Mouse (Mus musculus): ENCODE measurements around the gene Pml. TPM values are rescaled to one million over a fixed set of nuclear protein-coding genes. Genes with fewer than 3 reads are reported as not detected.

Gene Pml
- 21.4 and 26.8 TPM in 2 replicates for total RNA-seq (2021)
- long read RNA-seq, experiment 1, full-length matches to known transcripts, result 6 of 15 reads
- long read RNA-seq, experiment 1, partial matches to known transcripts, result 3 of 15 reads
- long read RNA-seq, experiment 1, other reads (novel, unspliced or antisense), result 6 of 15 reads
- long read RNA-seq, experiment 2, full-length matches to known transcripts, result 3 of 5 reads
- long read RNA-seq, experiment 2, partial matches to known transcripts, result 0 of 5 reads
- long read RNA-seq, experiment 2, other reads (novel, unspliced or antisense), result 2 of 5 reads

DNA sequence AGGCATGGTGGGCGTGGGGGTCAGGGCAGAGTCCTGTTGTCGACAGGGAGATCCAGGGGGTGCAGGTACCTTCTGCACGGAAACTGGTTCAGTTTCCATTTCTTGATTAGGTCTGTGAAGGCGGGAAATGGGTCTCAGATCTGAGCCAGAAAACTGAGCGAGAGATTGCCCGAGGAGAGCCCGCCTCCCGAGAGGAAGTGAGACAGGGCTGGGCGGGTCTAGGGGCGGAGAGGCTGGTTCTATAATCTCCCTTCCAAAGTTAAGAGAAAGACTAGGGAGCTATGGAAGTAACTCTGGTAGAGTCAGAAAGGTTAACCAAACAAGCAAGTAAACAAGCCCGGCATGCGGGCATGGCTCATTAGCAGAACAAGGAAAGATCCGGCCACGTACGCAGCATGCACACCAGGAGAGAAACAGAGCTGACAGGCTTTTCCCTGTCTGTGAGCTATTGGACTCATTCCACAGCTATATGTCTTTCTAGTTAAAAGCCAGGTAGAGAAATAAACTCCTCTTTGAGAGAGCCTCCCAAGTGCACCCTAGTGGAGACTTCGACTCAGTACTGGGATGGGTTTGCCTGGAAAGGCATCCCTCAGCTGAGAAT is at the start of gene Pml:
Pml (minus strand) TSS at position 195 of the 601 bp plus-strand sequence.
- DNase-seq, result peak; percentile 90

DNA sequence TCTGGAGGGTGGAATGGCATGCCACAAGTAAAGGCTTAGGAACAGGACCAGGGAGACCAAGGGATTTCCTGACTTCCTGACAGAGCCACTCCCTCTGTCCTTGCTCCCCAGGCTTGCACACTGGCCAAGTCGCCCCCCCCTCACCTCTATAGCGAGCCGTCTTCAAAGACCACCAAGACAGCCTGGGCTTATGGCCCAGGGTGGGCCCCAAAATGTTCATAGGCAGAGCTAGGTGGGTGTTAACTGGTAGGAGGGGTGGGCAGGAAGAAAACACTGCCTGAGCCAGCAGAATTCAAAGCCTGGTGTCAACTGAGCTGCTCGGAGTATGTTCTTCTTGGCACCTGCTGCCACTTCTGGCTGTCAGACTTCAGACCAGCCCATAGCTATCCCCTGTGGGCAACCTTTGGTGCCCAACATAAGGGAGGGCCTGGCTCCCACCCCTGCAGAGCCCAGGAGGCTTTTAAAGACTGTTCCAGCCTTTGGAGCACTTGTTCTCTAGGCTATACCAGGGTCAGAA is 48.4 kb upstream of the Pml start:
- DNase-seq, result no peak

DNA sequence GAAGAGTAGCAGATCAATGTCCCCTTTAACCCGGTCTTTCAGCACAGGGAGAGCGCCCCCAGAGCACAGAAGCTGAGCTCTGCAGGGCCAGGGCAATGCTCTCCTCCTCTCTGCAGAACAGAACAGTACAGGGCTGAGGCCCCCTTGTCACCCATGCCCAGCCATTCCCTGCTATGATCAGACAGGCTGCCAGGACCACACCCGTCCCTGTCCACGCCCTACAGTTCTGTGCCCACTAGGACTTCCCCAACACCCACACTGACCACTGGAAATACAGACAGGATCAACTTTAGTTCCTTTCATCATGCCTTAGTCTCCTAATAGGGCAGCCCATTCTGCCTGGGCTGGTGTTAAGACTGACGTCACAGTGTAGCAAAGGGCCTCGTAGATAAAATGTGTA is 47.5 kb upstream of the Pml start:
- no peak for DNase-seq

DNA sequence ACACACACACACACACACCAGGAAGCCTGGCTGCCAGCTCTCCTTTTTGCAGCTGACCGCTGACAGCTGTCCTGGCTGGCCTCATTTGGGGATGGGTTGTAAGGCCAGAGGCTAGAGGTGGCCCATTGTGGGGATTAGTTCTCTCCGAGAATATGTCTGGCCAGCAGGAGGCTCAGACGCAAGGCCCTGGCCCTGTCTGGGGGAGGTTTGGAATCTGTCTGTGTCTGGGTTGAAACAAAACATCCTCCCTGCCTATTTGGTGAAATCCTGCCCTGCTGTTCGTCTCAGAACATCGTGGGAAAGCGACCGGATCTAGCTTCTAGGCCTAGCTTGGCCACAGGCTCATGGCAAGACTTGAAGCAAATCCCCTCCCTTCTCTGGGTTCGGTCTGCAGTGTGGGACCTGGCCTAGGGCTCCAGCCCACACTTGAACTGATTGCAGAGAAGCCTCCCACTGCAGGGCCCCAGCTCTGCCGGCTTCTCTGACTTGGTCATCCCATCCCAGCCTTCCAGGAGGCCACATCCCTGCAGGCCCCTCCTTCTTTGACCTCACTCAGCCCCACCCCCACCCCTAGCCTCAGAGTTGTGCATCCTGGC is 46.3 kb upstream of the Pml start:
- DNase-seq, result peak; percentile 22

DNA sequence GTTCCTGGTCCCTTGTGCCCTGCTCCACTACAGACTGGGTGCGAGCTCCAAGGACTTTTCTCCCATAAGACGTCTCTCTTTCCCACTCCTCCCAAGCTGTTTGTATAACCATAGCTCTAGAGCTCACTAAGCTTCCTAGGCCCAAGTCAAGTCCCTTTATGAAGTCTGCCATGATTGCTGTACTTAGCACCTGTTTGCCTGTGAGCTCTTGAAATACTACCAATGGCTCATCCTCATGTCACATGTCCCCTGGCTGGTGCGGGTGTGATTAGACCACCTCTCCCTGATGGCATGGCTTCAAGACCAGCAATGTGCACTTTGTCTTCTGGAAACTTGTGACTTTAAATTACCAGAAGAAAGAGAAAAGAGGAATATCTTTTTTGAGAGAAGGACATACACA is 45.8 kb upstream of the Pml start:
- no peak for DNase-seq

DNA sequence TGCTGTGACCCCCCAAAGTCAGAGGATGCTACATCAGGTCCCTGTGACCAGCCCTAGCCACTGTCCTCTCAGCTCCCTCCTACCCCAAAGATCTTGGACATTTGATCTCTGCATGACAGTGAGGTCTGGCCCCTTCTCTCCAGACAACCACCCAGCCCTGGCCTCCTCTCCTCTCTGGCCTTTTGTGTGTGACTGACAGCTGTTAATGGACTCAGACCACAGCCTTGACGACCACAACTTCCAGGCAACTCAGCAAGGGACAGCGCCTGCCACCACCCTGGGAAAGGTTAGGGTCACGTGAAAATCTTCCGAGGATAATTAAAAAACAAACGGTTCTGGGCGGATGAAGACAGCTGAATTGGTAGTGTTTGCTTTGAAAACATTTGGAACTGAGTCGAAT is 44.9 kb upstream of the Pml start:
- DNase-seq, result no peak

DNA sequence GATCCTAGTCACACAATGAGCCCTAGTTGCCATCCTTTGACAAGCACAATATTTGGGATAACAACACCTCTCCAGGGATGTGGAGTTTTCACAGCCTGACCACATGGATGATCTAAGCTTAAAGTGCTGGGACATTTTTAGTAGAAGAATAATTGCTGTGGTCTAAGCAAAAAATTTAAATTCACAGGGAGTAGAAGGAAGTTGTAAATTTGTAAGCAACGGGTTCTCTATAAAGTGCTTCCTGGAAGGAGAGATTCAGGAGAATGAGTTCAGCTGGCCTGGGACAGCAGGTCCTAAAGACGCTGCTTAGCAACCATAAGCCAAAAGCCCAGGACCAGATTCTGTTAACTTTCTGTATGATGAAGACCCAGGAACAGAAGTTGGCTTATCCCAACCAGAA is 40.3 kb upstream of the Pml start:
- no peak for DNase-seq

DNA sequence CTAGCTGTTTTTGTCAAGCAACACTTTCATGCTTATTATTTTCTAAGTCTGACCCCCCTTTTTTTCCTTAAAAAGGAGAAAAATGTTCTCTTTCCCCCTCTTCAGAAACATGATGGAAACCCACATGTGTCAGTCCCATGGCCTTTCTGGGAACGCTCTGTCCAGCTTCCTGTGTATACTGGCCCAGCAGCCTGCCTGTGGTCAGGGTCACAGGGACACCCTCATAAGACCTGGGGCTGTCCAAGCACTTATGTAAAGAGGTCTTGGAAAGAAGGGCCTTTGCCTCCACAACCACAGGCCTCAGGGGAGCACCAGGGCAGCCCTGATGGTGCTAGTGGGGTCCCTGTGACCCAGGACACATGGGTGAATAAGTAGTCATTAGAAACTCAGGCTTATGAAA is 39.5 kb upstream of the Pml start:
- no peak for DNase-seq

DNA sequence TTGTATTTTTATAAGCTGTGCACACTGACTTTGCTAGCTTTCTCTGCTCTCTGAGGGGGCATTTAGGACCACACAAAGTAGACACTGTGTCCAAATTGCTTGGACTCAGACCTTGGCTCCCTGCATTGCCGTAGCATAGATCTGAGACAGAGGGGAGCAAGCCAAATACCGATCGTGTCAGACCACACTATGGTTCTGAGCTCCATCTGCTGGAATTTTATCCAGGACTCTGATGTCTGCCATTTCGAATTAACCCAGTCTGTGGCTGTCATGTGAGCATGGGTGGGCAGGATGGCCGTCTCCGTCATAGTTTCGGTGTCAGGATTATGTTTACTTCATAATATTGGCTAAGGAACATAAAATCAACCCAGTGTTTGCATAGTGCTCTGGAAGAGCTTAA is 33.8 kb upstream of the Pml start:
- no peak for DNase-seq

DNA sequence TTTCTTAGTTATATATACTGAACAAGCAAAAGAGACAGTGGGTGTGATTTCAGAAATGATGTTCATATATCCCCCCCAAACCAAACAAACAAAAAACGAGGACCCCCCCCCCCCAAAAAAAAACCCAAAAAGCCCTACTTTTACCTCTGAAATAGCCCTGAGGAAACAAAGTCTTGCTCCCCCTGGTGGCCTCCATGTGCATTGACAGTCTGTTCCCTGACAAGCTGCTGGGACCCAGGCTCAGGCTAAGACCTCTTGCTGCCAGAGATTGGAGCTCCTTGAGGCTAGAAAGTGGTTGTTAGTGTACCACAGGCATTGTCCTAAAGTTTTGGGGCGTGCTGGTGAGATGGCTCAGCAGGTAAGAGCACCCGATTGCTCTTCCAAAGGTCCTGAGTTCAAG is 32.0 kb upstream of the Pml start:
- peak; percentile 69 for DNase-seq

DNA sequence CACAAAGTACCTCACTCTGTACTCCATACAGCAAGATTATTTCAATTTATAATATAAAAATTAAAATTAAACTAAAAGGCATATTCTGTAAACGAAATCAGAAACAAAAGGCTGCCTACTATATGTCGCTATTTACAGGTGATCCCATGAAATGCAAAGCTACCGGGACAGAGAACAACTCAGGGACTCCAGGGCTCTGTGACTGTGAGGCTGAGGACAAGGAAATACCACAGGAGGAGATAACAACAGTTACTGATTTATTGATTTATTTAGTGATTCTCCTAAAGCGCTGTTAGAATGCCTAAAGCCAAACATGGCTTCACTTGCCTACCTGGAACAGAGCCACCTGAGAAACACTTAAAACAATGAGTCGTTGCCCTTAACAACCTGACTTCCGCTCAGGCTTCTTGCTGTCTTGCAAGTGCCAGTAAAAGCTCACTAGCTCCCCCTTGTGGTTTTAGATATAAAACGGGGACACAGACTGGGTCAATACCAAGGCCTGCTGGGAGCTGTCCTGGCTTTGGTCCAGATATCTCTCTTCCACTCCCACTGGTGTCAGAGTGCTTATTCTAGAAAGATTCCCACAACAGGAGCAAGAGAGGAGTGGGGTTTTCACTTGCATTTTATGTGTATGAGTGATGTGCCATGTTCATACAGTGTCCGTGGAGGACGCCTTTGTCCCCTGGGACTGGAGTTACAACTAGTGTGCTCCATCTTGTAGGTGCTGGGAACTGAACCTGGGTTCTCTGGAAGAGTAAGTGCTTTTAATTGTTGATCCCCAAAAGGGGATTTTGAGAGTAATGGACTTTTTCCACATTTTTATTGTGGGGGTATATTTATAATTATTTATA is 30.9 kb upstream of the Pml start:
- DNase-seq, result peak; percentile 85

DNA sequence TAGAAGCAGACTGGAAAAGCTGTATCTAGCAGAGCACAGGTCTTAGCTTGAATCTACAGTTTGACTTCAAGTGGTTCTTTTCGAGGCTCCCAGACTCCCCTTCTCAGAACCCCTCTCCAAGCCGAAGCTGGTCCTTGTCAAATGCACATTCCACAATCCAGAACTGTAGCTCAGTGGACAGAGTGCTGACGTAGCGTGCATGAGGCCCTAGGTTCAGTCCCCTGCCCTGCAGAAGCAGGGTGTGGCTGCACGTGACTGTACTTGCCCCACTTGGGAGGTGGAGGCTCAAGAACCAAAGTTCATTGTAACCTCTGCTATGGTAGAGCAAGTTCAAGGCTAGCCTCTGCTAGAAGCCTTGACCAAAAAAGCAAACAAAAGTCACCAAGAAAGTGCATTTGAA is 30.2 kb upstream of the Pml start:
- DNase-seq, result no peak

DNA sequence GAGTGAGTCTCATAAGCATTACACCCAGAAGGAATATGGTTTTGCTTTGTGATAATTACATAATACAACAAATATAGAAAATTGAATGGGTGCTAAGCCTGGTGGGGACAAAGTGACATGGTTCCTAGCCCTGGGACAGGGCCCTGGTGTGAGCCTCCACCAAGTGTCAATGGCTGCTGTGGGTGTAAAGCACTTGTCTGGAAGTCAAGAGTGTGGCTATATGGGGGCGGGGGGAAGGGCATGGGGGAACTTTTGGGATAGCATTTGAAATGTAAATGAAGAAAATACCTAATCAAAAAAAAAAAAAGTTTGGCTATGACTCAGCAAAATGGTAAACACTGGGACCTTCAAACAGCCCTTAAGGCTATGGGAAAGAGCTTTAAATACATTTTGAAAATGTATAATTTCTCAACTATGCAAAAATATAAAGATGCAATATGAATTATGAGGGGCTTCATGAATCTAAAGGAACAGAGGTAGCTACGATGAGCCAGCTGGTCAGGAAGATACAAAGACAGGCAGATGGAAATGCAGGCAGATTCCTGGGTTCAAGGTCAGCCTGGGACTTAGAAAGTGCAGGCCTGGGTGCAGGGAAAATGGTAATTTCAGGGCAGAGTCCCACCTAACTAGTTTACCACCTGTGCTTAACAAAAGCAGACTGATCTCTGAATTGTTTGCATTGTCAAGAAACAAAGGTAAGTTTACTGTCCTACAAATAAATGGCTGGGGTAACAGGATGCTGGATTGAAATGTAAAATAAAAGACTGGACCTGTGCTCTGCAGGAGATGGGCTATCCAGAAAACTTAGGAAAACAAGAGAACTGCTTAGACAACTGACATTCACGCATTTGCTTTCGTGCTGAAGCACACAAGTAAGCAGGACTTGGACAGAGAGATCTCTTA is 29.5 kb upstream of the Pml start:
- DNase-seq, result no peak

DNA sequence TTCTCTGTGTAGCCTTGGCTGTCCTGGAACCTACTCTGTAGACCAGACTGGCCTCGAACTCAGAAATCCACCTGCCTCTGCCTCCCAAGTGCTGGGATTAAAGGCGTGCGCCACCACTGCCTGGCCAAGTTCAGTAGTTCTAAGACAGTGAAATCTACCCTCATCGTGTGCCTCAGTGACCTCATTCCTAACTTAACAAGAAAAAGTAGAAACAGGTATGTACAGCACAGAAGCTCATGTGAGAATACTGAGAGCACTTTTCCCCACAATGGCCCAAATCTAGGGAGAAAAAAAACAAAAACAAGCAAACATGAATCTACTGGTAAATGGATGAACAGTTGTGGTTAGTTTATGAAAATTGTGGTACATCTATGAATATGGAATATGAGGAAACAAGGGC is 28.7 kb upstream of the Pml start:
- no peak for DNase-seq

DNA sequence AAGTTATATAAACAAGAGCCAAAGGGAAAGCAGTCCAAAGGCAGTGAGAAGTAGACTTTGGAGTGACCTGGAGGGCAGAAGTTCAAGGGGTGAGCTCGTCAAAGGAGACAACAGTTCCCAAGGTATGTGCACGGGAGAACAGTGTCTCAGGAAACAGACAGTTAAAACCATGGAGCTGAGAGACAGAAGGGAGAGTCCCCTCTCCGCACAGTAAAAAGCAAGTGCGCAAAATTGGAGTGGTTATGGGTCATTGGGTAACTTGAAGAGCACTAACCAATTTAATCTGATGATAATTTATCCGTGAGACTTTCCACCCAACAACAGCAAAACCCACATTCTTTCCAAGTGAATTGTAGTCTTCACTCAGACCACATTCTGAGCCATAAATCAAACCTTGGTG is 26.8 kb upstream of the Pml start:
- no peak for DNase-seq

DNA sequence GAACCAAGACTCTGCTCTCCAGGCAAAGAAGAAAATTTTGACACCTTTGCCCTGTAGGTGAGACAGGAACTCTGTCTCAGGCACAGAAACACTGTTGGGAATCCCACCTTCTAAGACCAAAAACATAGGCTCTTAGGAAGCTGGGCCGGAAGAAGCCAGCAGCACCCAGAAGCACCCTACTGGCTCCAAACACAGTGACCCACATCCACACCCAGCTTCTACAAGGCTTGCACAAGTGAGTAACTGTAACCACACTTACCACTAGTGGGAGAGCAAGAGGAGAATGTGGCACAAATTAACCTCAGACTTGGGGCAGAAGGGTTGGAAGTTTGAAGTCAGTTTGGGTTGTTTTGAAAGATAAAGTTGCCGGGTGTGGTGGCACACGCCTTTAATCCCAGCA is 26.2 kb upstream of the Pml start:
- DNase-seq, result no peak

DNA sequence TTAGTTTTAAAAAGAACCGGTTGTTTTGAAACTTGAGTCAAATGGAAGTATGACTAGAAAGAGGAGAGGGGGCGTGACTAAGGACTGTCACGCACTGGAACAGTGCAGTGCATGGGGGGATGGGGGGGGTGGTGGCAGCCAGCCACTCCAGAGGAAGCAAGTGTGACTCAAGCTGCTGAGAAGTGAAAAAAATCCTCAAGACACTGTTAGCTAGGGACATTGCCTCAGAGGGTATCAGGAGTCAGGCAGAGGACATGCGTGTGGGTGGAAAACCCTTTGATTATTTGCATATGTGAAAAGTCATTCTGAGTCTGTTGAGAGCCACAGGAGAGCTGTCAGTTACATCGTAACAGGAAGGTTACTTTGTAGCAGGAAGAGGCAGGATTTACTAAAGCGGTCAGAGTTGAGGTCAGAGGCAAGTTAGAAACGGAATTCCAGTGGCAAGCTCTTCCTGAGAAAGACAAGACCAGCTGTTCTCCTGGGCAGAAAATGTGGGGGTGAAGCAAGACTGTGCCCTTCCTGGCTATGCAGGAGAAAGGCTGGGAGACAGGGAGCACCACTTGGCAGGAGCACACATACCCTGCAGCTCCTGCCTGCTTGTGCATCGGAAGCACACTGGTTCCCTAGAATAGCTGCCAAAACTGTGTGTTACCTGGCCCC is 25.7 kb upstream of the Pml start:
- DNase-seq, result peak; percentile 75

DNA sequence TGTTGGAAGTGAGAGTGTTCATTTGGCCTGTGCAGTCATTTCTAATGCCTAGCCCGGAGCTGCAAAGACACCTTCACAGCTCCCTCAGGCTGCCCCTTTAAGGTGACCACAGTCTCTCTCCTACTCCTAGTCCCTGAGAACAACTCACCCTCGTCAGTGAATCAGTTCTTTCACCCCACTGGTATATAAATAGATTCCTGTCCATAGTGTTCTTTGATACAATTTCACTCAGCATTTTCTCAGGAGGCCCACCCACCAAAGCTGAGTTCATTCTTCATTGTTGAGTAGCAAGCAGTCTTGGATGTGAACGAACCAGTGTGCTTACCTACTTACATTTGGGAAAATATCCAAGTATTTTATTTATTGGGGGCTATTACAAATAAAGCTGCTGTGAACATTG is 25.0 kb upstream of the Pml start:
- no peak for DNase-seq

DNA sequence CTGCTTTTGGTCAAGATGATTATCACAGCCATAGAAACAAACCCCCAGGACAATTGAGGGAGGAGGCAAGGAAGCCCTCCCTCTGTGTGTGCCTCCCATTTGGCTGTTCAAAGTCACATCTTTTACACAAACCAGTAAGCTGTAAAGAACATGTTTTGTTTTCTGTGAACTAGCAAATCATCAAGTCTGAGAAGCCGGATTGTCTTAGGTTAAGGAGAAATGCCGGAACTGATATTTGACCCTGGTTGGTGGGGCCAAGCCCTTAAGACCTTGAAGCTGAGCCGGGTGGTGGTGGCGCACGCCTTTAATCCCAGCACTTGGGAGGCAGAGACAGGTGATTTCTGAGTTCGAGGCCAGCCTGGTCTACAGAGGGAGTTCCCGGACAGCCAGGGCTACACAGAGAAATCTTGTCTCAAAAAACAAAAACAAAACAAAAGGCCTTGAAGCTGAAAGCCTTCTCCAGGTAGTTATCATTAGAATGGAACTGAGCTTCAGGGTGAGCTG is 24.6 kb upstream of the Pml start:
- DNase-seq, result no peak

DNA sequence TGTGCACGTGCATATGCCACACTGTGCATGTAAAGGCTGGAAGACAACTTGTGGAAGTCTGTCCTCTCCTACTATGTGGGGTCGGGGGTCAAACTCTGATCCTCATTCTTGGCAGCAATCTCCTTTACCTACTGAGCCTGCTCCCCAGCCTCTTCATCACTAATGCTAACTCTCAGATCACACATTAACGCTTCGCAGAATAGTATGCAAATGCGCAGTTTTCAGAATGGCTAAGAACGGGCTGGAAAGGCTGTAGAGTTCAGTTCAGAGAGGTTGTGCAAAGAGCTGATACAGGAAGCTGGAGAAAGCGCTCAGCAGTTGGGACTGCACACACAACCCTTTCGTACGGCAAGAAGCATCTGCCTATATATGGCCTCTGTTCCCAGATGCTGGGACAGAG is 23.3 kb upstream of the Pml start:
- no peak for DNase-seq

DNA sequence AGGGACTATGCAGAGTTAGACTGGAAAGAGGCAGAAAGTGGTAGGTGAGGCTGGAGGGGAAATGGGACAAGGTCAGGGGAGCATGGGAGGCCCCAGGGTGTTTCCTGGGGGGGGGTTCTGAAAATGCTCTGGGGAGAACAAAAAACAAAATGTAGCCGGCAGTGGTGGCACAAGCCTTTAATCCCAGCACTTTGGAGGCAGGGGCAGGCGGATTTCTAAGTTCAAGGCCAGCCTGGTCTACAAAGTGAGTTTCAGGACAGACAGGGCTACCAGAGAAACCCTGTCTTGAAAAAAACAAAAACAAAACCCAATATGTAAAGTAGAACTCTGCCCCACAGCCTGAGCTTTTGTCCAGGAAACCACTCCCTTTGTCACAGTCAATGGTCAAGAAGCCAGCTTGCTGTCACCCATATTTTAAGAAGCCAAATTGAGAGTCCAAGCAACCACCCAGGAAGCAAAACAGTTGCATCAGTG is 22.5 kb upstream of the Pml start:
- DNase-seq, result no peak

All from adrenal gland, postnatal 14 days (tissue).